Mouse (Mus musculus): ENCODE data around the gene Kcnk7.
A peak's percentile ranks its signal among the peaks of the same experiment; 100 is the strongest.
"Not testable (repeated sequence)": the region's sequence is repeated elsewhere in the genome, so short reads cannot be mapped to it uniquely, and the experiment has no call there.

Kcnk7 gene

GRCm38 (mm10) chr19:5704163-5704800 is at the start of gene Kcnk7:
Gene Kcnk7 (plus strand): TSS chr19:5704367.
- DNase-seq = no peak

- DNase-seq = no peak
Observed at GRCm38 (mm10) chr19:5654720-5655298, 49.4 kb upstream of the Kcnk7 start.

GRCm38 (mm10) chr19:5660942-5661751 is 43.0 kb upstream of the Kcnk7 start:
- peak; percentile 43 to 45 for DNase-seq

GRCm38 (mm10) chr19:5662310-5662709 is 41.9 kb upstream of the Kcnk7 start:
- DNase-seq = no peak

- DNase-seq = peak; percentile 92 to 94
Observed at GRCm38 (mm10) chr19:5662981-5663913, 40.9 kb upstream of the Kcnk7 start, which contains the start of gene Sipa1. Gene Sipa1 (minus strand): TSS chr19:5663707.

GRCm38 (mm10) chr19:5664669-5665257 is 39.4 kb upstream of the Kcnk7 start:
- DNase-seq = no peak

GRCm38 (mm10) chr19:5665465-5665864 is 38.7 kb upstream of the Kcnk7 start:
- no peak for DNase-seq

- DNase-seq = no peak
Observed at GRCm38 (mm10) chr19:5666386-5666785, 37.8 kb upstream of the Kcnk7 start.

- no peak for DNase-seq
Observed at GRCm38 (mm10) chr19:5668372-5668771, 35.8 kb upstream of the Kcnk7 start.

- no peak for DNase-seq
Observed at GRCm38 (mm10) chr19:5680432-5680831, 23.7 kb upstream of the Kcnk7 start.

GRCm38 (mm10) chr19:5684236-5684635 is 19.9 kb upstream of the Kcnk7 start:
- no peak for DNase-seq

- no peak for DNase-seq
Observed at GRCm38 (mm10) chr19:5684985-5685384, 19.2 kb upstream of the Kcnk7 start.

- DNase-seq = no peak
Observed at GRCm38 (mm10) chr19:5685431-5685830, 18.7 kb upstream of the Kcnk7 start.

GRCm38 (mm10) chr19:5685861-5686260 is 18.3 kb upstream of the Kcnk7 start:
- DNase-seq = no peak

GRCm38 (mm10) chr19:5686437-5686836 is 17.7 kb upstream of the Kcnk7 start:
- no peak for DNase-seq

- not testable (repeated sequence) for DNase-seq
Observed at GRCm38 (mm10) chr19:5686954-5687353, 17.2 kb upstream of the Kcnk7 start.

GRCm38 (mm10) chr19:5687738-5688137 is 16.4 kb upstream of the Kcnk7 start:
- no peak for DNase-seq

- DNase-seq = peak; percentile 99
Observed at GRCm38 (mm10) chr19:5688200-5689087, 15.7 kb upstream of the Kcnk7 start, which contains the start of the genes Map3k11 and Pcnx3. Gene Map3k11 (plus strand): TSS chr19:5688742. Gene Pcnx3 (minus strand): TSS chr19:5688908.

- DNase-seq = no peak
Observed at GRCm38 (mm10) chr19:5689088-5689428, 15.1 kb upstream of the Kcnk7 start.

- DNase-seq = peak; percentile 93 to 96
Observed at GRCm38 (mm10) chr19:5689565-5690342, 14.4 kb upstream of the Kcnk7 start.
